11 mouse cellular contexts compared by ENCODE assay signal in genomic region chr19:21946262-21946922, GRCm38 (mm10).
A peak's percentile ranks its signal among the peaks of the same experiment; 100 is the strongest.
DNase-seq lines count a peak whose midpoint lies in the region; ATAC-seq and TF ChIP-seq lines count a peak whose summit lies in the region.
"Had no signal": no experiment of that assay in that cellular context is flagged by ENCODE, and none has a peak within 500 bp of the region (broad histone marks: within the 10 kb centered on the region; RNA-seq: fewer than 3 reads in every experiment).

No protein-coding gene starts in this region.

- H3K36me3 ChIP-seq in hindbrain, postnatal 0 days (ENCODE audit: insufficient read depth, low read length): no peaks in the 10 kb centered on the region
- no peaks in the 10 kb centered on the region for H3K36me3 ChIP-seq in hindbrain, embryonic 13.5 days

- no peak for TF ChIP-seq CTCF in hindbrain, postnatal 0 days (IDR thresholded peaks at IDR 0.05; ENCODE audit: low read depth)
- no peak for TF ChIP-seq CTCF in bone marrow macrophage, adult 2 months (IDR thresholded peaks at IDR 0.05; ENCODE audit: low read depth, low read length)

- H3K4me1 ChIP-seq in hindbrain, postnatal 0 days (ENCODE audit: insufficient read depth, low read length): no peaks in the 10 kb centered on the region
- no peaks in the 10 kb centered on the region for H3K4me1 ChIP-seq in hindbrain, embryonic 13.5 days (replicated peaks)
- H3K4me1 ChIP-seq in bone marrow macrophage, adult 2 months (ENCODE audit: control insufficient read depth, insufficient read depth, low read length): peaks cover 33% of the 10 kb centered on the region

- no peak overlapping the region for H3K9ac ChIP-seq in hindbrain, postnatal 0 days (replicated peaks; ENCODE audit: low read length)
- H3K9ac ChIP-seq in hindbrain, embryonic 13.5 days: no peak overlapping the region

- WGBS in hindbrain, postnatal 0 days: 71% methylated on average over 5 of the region's 5 CpGs
- 82% methylated on average over 5 of the region's 5 CpGs for WGBS in hindbrain, embryonic 13.5 days

- peak; percentile 5 for DNase-seq in hindbrain, postnatal 0 days (ENCODE audit: low spot score)
- DNase-seq in CD4-positive helper T cell, adult 2 months (ENCODE audit: low read depth, low spot score): peak; percentile 16
- no peak for DNase-seq in left cerebral cortex, postnatal 36 days (ENCODE audit: low spot score in 2 of 2)
- DNase-seq: gastrocnemius, postnatal 25 days; thymus, postnatal 25 days had no signal

- no peaks in the 10 kb centered on the region for H3K9me3 ChIP-seq in hindbrain, postnatal 0 days (ENCODE audit: low read length)
- no peaks in the 10 kb centered on the region for H3K9me3 ChIP-seq in hindbrain, embryonic 13.5 days

- intact Hi-C loops in left cerebral cortex, postnatal 36 days (cut with DNase I): no loop called here

- ATAC-seq in hindbrain, postnatal 0 days: no peak
- no peak for ATAC-seq in hindbrain, embryonic 13.5 days (ENCODE audit: low FRiP score)
- peak; percentile 81 for ATAC-seq in megakaryocyte, adult 5-6 weeks (ENCODE audit: poor library complexity, severe bottlenecking)
- no peak for ATAC-seq in megakaryocyte-erythroid progenitor cell, adult 5-6 weeks (replicated peaks; ENCODE audit: low FRiP score, low TSS enrichment, poor library complexity, severe bottlenecking)

- TF ChIP-seq POLR2A in bone marrow macrophage, adult 2 months (IDR thresholded peaks at IDR 0.05; ENCODE audit: borderline replicate concordance, low read depth, low read length): no peak

- no peak overlapping the region for H3K4me3 ChIP-seq in hindbrain, postnatal 0 days (ENCODE audit: low read length)
- no peak overlapping the region for H3K4me3 ChIP-seq in hindbrain, embryonic 13.5 days
- peak overlapping the region; percentile 22; the same call in 1 of the 2 replicates for H3K4me3 ChIP-seq in bone marrow macrophage, adult 2 months (ENCODE audit: insufficient read depth, low read length)
- H3K4me3 ChIP-seq: erythroblast, embryonic 14.5 days; left cerebral cortex, adult 2 months had no signal

- no peaks in the 10 kb centered on the region for H3K27me3 ChIP-seq in hindbrain, postnatal 0 days (ENCODE audit: insufficient read depth, low read length)
- no peaks in the 10 kb centered on the region for H3K27me3 ChIP-seq in hindbrain, embryonic 13.5 days

- H3K4me2 ChIP-seq in hindbrain, postnatal 0 days (ENCODE audit: low read depth, low read length): no peak overlapping the region
- H3K4me2 ChIP-seq in hindbrain, embryonic 13.5 days: no peak overlapping the region

- no peak overlapping the region for H3K27ac ChIP-seq in hindbrain, postnatal 0 days
- no peak overlapping the region for H3K27ac ChIP-seq in hindbrain, embryonic 13.5 days
- H3K27ac ChIP-seq in bone marrow macrophage, adult 2 months (ENCODE audit: insufficient read depth, low read depth, low read length): peak overlapping the region; percentile 91
- H3K27ac ChIP-seq: left cerebral cortex, adult 2 months had no signal

Comparison
In these comparisons a context has a peak if more than half of its experiments do, and no peak if none do; other contexts are left out.
1. DNase-seq: peak in hindbrain, postnatal 0 days (single experiment) and CD4-positive helper T cell, adult 2 months (single experiment); none in left cerebral cortex, postnatal 36 days (0 of 2).